Mouse (Mus musculus) limb, embryonic 12.5 days (tissue): ENCODE results near the gene Cd40lg. TPM values are rescaled to one million over a fixed set of nuclear protein-coding genes. Genes with fewer than 3 reads are reported as not detected.

Experiments used
- ATAC-seq: fragments of 200-750 bp; cut with Nextera tagmentation; 2 replicates; pipeline ENCODE4 v1.8.0; 2017; ENCODE audit warnings: low read depth, moderate TSS enrichment; ENCODE audit not compliant: insufficient number of reproducible peaks, insufficient read depth, low FRiP score, low TSS enrichment
- H3K27ac ChIP-seq: fragments of 300-500 bp; sonication (generic); 2 replicates; pipeline ENCODE4 v1.5.1; 2016; ENCODE audit warnings: mild to moderate bottlenecking, moderate library complexity
- H3K27me3 ChIP-seq: fragments of 300-500 bp; sonication (generic); 2 replicates; pipeline ENCODE4 v1.6.1; 2016; ENCODE audit warnings: mild to moderate bottlenecking, moderate library complexity
- H3K36me3 ChIP-seq: fragments of 300-500 bp; sonication (generic); 2 replicates; pipeline ENCODE4 v1.6.1; 2016; ENCODE audit warnings: mild to moderate bottlenecking, moderate library complexity
- H3K4me1 ChIP-seq: fragments of 300-500 bp; sonication (generic); replicated peaks from 2 replicates; pipeline ENCODE4 v1.6.1; 2016
- H3K4me2 ChIP-seq: fragments of 300-500 bp; sonication (generic); 2 replicates; pipeline ENCODE4 v1.6.1; 2016; ENCODE audit warnings: mild to moderate bottlenecking, moderate library complexity
- H3K4me3 ChIP-seq: fragments of 300-500 bp; sonication (generic); replicated peaks from 2 replicates; pipeline ENCODE4 v1.5.1; 2016; ENCODE audit warnings: mild to moderate bottlenecking
- H3K9ac ChIP-seq: fragments of 300-500 bp; sonication (generic); replicated peaks from 2 replicates; pipeline ENCODE4 v1.6.1; 2016; ENCODE audit warnings: mild to moderate bottlenecking, moderate library complexity
- H3K9me3 ChIP-seq: fragments of 300-500 bp; sonication (generic); 2 replicates; pipeline ENCODE4 v1.6.1; 2016; ENCODE audit warnings: mild to moderate bottlenecking, moderate library complexity
- WGBS: fragments of 180-500 bp; shearing (Covaris S2); methylation state at CpG from one replicate; pipeline ENCODE4 v1.1.7; 2016; 5-methylcytosine and 5-hydroxymethylcytosine counted together
- polyA plus RNA-seq: library from polyadenylated mRNA; unstranded; fragments of >200 nt; fragmentation: Nextera tagmentation; extraction: Ambion mirVana; gene quantifications from 2 replicates; pipeline ENCODE4 v1.2.1, GENCODE M21; 2016

Gene Cd40lg
- not detected in 2 replicates for polyA plus RNA-seq

DNA sequence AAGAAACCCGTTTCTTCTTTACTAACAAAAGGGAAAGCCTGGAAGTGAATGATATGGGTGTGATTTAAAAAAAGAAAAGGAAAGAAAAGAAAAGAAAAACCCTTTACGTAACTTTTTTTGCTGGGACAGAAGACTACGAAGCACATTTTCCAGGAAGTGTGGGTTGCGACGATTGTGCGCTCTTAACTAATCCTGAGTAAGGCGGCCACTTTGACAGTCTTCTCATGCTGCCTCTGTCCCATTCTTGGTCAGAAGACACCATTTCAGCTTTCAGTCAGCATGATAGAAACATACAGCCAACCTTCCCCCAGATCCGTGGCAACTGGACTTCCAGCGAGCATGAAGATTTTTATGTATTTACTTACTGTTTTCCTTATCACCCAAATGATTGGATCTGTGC, at the start of gene Cd40lg:
TSS of gene Cd40lg (plus strand) at position 268 of the 400 bp plus-strand sequence.
- H3K4me2 ChIP-seq = no peak within 1 kb of the TSS
- ATAC-seq = no peak
- H3K9me3 ChIP-seq = no peaks in the 10 kb centered on the region
- WGBS = 90% methylated on average over 9 of the region's 9 CpGs
- no peaks in the 10 kb centered on the region for H3K4me1 ChIP-seq
- no peaks in the 10 kb centered on the region for H3K27me3 ChIP-seq
- no peaks in the 10 kb centered on the region for H3K36me3 ChIP-seq
- H3K4me3 ChIP-seq = no peak within 1 kb of the TSS
- no peak within 1 kb of the TSS for H3K9ac ChIP-seq
- no peak within 1 kb of the TSS for H3K27ac ChIP-seq

DNA sequence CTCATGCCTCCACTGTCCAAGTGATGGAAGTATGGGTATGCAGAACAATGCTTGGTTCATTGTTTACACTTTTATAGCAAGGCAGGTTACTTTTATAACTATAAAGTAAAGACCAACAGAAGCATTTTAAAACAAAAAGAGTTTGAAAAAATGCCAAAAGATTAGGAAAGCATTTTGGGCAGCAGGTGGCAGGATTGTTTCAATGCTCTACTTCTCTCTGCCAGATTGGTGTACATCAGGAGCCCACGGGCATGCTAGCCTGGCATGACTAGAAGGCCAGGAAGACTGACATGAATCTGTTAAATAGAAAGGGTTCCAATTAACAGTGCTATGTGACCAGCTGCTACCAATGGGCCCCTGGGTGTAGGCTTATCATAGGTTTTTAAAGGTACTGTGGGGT, 45.4 kb upstream of the Cd40lg start:
- Histone ChIP-seq H3K9me3 (no peaks in the 10 kb centered on the region), H3K27me3 (no peaks in the 10 kb centered on the region), H3K9ac (no peak overlapping the region), H3K4me2 (no peak overlapping the region), H3K36me3 (no peaks in the 10 kb centered on the region), H3K27ac (no peak overlapping the region), H3K4me1 (no peaks in the 10 kb centered on the region), H3K4me3 (no peak overlapping the region)
- 75% methylated on average over 1 of the region's 1 CpGs for WGBS
- no peak for ATAC-seq

DNA sequence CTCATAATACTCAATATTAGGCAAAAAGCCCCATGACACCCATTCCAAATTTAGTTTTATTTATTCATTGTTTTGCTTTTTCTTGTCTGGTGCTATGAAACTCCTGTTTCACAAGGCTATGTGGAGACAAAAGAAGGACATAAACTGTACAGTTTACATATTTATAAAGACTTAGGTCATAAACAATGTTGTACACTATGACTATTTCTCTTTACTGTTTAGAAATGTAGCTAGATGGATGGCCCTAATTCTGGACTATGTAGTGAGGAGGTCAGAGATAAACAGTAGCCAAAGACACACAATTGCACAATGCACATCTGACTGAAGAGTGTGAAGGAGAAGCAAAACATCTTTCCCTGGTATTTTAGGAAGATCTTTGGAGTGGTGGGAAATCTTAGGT, 40.7 kb upstream of the Cd40lg start:
- Histone ChIP-seq H3K36me3 (no peaks in the 10 kb centered on the region), H3K9ac (no peak overlapping the region), H3K4me2 (no peak overlapping the region), H3K4me1 (no peaks in the 10 kb centered on the region), H3K27me3 (no peaks in the 10 kb centered on the region), H3K4me3 (no peak overlapping the region), H3K9me3 (no peaks in the 10 kb centered on the region), H3K27ac (no peak overlapping the region)
- ATAC-seq = no peak

DNA sequence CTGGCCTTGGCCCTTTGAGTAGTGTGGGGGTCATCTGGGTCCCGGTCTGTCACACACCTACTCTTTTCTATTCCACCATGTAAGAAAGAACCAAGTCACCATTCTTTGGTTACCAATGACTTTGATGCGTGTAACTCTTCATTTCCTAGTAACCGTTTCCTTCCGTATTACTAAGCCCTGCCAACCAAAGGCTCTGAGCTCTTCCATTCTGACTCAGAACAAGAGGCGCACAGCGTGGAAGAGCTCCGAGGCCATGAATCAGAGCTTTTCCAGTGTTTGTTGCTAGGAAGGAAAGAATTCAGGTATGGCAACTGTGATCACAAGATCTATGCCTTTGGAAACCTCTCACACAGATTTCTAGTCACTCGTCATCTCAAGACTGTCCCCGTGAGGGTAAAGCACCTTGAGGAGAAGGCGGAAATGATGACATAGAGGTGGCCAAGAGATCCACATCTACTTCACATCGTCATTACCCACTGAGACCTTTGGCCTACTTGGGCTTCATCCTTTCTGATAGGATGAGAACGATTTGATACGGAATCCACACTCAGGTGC, 34.6 kb upstream of the Cd40lg start:
- Histone ChIP-seq H3K27me3 (no peaks in the 10 kb centered on the region), H3K9ac (no peak overlapping the region), H3K4me2 (no peak overlapping the region), H3K4me3 (no peak overlapping the region), H3K9me3 (no peaks in the 10 kb centered on the region), H3K27ac (no peak overlapping the region), H3K36me3 (no peaks in the 10 kb centered on the region), H3K4me1 (no peaks in the 10 kb centered on the region)
- 93% methylated on average over 13 of the region's 13 CpGs for WGBS
- ATAC-seq = no peak

DNA sequence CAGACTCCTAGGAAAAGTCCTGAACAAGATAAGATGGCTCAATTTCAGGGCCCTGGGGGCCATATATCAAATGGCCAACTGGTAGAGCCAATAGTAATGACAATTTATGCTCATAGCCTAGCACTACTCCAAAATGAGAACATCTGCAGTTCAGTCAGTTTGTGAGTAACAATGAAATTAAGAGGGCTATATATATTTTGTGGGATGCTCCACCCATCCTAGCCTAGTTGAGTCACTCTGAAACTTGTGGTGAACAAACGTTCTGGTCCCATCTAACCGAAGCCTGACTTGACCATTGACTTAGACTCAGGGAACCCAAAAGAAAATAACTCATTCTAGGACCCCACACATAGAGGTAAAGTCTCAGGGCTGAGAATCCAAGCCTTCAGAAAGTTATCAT, 29.5 kb upstream of the Cd40lg start:
- ATAC-seq = no peak
- H3K4me1 ChIP-seq = no peaks in the 10 kb centered on the region
- WGBS = 80% methylated on average over 2 of the region's 2 CpGs
- H3K36me3 ChIP-seq = no peaks in the 10 kb centered on the region
- no peaks in the 10 kb centered on the region for H3K27me3 ChIP-seq
- H3K9ac ChIP-seq = no peak overlapping the region
- no peak overlapping the region for H3K27ac ChIP-seq
- H3K4me2 ChIP-seq = no peak overlapping the region
- no peaks in the 10 kb centered on the region for H3K9me3 ChIP-seq
- no peak overlapping the region for H3K4me3 ChIP-seq

DNA sequence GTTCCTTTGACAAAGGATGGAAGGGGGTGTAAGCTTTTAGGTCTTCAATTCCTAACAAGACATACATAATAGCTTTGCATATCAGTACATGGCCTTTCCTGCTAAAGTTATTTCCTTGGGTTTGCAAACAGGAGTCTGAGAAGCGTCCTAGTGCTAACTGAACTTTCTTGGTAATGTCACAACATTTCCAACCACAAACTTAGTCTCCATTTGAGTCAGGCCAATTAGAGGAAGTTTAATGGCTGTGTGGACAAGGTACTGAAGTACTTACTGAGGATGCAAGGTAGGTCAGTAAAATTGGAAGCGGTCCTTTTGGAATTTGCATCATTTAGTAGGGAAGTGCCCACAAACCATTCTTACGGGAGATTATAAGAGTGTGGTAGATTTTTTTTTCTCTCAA, 28.6 kb upstream of the Cd40lg start:
- H3K4me3 ChIP-seq = no peak overlapping the region
- H3K4me2 ChIP-seq = no peak overlapping the region
- no peak overlapping the region for H3K27ac ChIP-seq
- 83% methylated on average over 3 of the region's 3 CpGs for WGBS
- no peaks in the 10 kb centered on the region for H3K36me3 ChIP-seq
- no peak overlapping the region for H3K9ac ChIP-seq
- H3K27me3 ChIP-seq = no peaks in the 10 kb centered on the region
- H3K4me1 ChIP-seq = no peaks in the 10 kb centered on the region
- H3K9me3 ChIP-seq = no peaks in the 10 kb centered on the region
- no peak for ATAC-seq

DNA sequence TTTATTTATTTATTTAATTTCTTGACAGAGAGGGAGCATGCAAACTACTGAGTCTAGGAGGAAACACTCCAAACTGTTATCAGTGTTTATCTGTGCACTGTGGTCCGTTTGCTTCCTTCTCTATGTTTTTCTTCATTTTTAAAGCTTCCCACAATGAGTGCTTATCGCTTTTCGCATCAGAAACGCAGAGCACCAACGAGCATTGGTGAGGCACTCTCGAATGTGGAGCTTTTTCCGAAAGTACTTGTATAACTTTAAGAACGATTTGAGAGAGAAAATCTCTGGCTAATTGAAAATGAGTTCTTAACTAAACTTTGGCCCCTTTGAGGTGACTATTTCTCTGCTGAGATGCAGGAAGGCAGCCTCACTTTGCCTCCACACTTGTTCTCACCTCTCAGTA, 24.6 kb upstream of the Cd40lg start:
- H3K27me3 ChIP-seq = no peaks in the 10 kb centered on the region
- H3K9ac ChIP-seq = no peak overlapping the region
- no peak overlapping the region for H3K4me3 ChIP-seq
- 86% methylated on average over 8 of the region's 8 CpGs for WGBS
- no peak overlapping the region for H3K4me2 ChIP-seq
- H3K4me1 ChIP-seq = no peaks in the 10 kb centered on the region
- no peak for ATAC-seq
- H3K36me3 ChIP-seq = no peaks in the 10 kb centered on the region
- H3K9me3 ChIP-seq = no peaks in the 10 kb centered on the region
- H3K27ac ChIP-seq = no peak overlapping the region

DNA sequence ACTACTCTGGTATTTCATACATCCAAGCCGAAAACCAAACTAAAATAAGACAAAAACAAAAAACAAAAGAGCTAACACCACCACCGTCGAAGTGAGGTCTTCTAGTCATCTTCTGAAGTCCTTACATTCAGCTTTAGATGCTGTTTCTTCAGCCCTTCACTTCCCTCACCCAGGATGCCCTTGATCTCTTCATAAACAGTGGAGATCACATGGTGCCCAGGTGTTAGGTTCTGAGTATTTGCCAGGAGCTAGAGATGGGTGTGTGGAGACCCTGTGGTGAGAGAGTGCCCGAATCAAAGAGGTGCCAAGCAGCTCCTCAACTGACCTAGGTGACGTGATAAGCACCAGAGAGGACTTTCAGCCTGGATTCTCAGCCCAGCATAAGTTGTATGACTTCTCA, 22.6 kb upstream of the Cd40lg start:
- Histone ChIP-seq H3K4me1 (no peaks in the 10 kb centered on the region), H3K27me3 (no peaks in the 10 kb centered on the region), H3K4me3 (no peak overlapping the region), H3K9ac (no peak overlapping the region), H3K36me3 (no peaks in the 10 kb centered on the region), H3K4me2 (no peak overlapping the region), H3K27ac (no peak overlapping the region), H3K9me3 (no peaks in the 10 kb centered on the region)
- ATAC-seq = no peak
- 78% methylated on average over 5 of the region's 5 CpGs for WGBS

DNA sequence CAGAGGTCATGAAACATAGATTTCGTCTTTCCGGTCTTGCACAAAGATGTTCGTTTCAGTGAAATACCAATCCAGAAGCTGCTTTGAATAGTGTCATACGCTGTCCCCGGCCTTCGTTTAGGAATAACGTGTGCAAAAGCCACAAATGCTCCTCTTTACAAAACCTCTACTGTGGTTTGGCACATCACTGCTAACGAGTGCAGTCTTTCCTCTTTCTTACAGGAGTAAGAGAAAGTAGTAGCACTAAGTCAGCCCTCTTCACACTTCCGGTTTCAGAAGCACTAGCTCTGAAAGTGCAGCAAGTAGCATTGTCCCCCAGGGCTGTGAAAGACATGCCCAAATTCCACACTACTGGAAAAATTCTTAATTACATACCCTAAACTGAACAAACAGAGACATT, 15.6 kb upstream of the Cd40lg start:
- Histone ChIP-seq H3K9ac (no peak overlapping the region), H3K4me2 (no peak overlapping the region), H3K4me1 (no peaks in the 10 kb centered on the region), H3K9me3 (no peaks in the 10 kb centered on the region), H3K4me3 (no peak overlapping the region), H3K27me3 (no peaks in the 10 kb centered on the region), H3K27ac (no peak overlapping the region), H3K36me3 (no peaks in the 10 kb centered on the region)
- no peak for ATAC-seq
- WGBS = 83% methylated on average over 9 of the region's 9 CpGs

DNA sequence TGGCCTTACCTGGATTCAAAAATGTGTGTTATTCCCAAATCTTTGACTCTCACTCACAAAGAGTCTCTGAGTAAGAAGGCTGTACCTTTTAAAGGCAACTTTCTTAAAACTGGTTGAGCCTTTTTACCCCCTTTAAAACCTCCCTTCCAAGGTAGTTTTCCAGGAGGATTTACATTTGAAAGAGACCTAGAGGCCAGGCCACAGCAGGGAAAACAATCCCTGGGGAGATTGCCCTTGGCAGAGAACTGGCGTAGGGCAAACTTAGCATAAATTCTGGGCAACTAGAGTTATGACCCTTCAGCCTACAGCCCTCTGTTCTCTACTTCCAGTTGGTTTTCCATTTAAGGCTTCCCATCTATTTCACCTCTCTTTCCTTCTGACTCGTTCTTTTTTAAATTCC, 13.9 kb upstream of the Cd40lg start:
- Histone ChIP-seq H3K36me3 (no peaks in the 10 kb centered on the region), H3K4me2 (no peak overlapping the region), H3K9ac (no peak overlapping the region), H3K9me3 (no peaks in the 10 kb centered on the region), H3K27ac (no peak overlapping the region), H3K4me3 (no peak overlapping the region), H3K4me1 (no peaks in the 10 kb centered on the region), H3K27me3 (no peaks in the 10 kb centered on the region)
- no peak for ATAC-seq
- 35% methylated on average over 2 of the region's 2 CpGs for WGBS

DNA sequence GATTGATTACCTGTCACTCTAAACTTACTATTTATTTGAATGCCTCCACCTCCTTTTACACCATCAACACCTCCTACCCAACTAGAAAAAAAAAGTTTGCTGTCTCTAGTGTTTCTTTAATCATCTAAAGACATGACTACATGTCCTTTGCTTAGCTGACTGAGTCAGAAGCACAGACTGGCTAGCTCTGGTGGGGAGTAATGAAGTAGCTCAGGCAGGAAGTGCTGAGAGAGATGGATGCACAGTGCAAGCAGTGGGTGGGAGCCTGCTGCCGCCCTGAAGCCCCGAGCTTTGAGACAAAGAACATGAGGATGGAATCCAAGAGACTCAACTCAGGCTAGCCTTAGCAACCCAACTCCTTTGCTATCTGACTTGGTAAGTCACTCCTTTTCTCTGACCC, 11.5 kb upstream of the Cd40lg start:
- Histone ChIP-seq H3K9me3 (no peaks in the 10 kb centered on the region), H3K4me3 (no peak overlapping the region), H3K4me1 (no peaks in the 10 kb centered on the region), H3K9ac (no peak overlapping the region), H3K27ac (no peak overlapping the region), H3K4me2 (no peak overlapping the region), H3K27me3 (no peaks in the 10 kb centered on the region), H3K36me3 (no peaks in the 10 kb centered on the region)
- ATAC-seq = no peak
- WGBS = 78% methylated on average over 2 of the region's 2 CpGs

DNA sequence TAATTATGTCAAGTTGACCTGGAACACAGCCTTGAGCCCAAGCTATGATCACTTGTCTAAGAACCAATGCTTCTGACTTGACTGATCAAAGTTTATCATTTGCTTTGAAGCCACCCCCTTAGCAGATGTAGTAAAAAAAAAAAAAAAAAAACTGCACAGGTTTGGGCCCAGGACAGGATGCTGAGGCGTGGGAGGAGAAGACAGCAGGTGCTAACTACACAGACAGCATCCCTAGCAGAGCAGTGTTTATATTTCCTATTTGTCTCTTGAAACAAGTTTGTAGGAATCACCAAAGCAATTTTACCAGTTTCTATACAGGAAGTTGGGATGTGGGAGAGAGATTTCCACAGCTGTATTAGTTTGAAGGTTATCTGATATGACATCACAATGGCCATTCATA, 1.4 kb upstream of the Cd40lg start:
- Histone ChIP-seq H3K9ac (no peak overlapping the region), H3K36me3 (no peaks in the 10 kb centered on the region), H3K9me3 (no peaks in the 10 kb centered on the region), H3K4me2 (no peak overlapping the region), H3K27ac (no peak overlapping the region), H3K4me3 (no peak overlapping the region), H3K27me3 (no peaks in the 10 kb centered on the region), H3K4me1 (no peaks in the 10 kb centered on the region)
- WGBS = 75% methylated on average over 1 of the region's 1 CpGs
- no peak for ATAC-seq
